Mouse (Mus musculus): Measurements from ENCODE around the gene Gm42791.
A peak's percentile ranks its signal among the peaks of the same experiment; 100 is the strongest.

Gm42791 gene

DNA sequence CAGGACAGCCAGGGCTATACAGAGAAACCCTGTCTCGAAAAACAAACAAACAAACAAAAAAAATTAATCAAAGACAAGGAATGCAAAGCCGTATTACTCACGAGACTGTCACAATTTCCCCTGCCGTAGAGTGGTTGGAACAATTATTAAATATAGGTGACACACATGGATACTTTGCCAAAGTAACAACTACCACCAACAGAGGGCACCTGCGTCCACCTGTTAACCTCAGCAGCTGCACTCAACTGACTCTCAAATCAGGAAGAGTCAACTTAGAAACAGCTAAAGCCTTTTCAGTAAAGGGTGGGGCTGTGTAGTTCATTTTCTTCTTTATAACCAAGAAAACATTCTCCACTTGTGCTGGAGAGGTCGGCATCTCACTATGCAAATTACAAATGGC lies 90.1 kb downstream of the Gm42791 start:
- Histone ChIP-seq H3K4me1 (replicated peaks; ENCODE audit: low read depth, low read length) (peaks cover 26% of the 10 kb centered on the region), H3K36me3 (ENCODE audit: insufficient read depth, low read length) (no peaks in the 10 kb centered on the region), H3K4me3 (replicated peaks; ENCODE audit: low read length) (no peak overlapping the region), H3K27me3 (ENCODE audit: insufficient read depth, low read length) (peaks cover 7% of the 10 kb centered on the region), H3K9me3 (ENCODE audit: low read length) (no peaks in the 10 kb centered on the region)
- TF ChIP-seq NANOG (IDR thresholded peaks at IDR 0.05; ENCODE audit: borderline replicate concordance, low read length) (no peak), CTCF (conservative IDR thresholded peaks at IDR 0.05; ENCODE audit: low read length) (peak; percentile 13; the same call in 1 of the 2 replicates), POU5F1 (IDR thresholded peaks at IDR 0.05; ENCODE audit: borderline replicate concordance, low read length) (no peak)

DNA sequence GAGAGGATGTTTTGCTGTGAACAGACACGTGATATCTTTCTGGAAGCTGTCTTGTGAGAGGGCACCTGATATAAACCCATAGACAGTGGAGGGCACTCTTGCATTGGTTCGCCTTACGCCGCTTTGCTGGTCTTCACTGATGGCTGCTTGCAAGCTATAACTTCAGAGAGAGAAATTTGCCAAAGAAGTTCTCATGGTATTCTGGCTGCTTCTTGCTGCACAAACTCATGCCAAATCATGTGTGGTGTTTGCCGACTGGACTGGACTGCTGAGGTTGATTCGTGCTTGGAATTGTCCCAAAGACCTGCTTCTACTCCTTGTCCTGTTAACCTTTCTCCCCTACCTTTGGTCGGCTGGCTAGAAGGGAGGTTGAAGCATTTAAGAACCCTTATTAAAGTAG lies 95.6 kb downstream of the Gm42791 start:
- H3K27me3 ChIP-seq (ENCODE audit: insufficient read depth, low read length), result no peaks in the 10 kb centered on the region
- H3K4me3 ChIP-seq (replicated peaks; ENCODE audit: low read length), result no peak overlapping the region
- 0 out of 2 replicates have a peak, but pooled peaks cover 8% of the 10 kb centered on the region for H3K4me1 ChIP-seq (replicated peaks; ENCODE audit: low read depth, low read length)
- TF ChIP-seq POU5F1 (IDR thresholded peaks at IDR 0.05; ENCODE audit: borderline replicate concordance, low read length), result no peak
- TF ChIP-seq CTCF (conservative IDR thresholded peaks at IDR 0.05; ENCODE audit: low read length), result no peak
- no peak for TF ChIP-seq NANOG (IDR thresholded peaks at IDR 0.05; ENCODE audit: borderline replicate concordance, low read length)
- no peaks in the 10 kb centered on the region for H3K36me3 ChIP-seq (ENCODE audit: insufficient read depth, low read length)
- no peaks in the 10 kb centered on the region for H3K9me3 ChIP-seq (ENCODE audit: low read length)

DNA sequence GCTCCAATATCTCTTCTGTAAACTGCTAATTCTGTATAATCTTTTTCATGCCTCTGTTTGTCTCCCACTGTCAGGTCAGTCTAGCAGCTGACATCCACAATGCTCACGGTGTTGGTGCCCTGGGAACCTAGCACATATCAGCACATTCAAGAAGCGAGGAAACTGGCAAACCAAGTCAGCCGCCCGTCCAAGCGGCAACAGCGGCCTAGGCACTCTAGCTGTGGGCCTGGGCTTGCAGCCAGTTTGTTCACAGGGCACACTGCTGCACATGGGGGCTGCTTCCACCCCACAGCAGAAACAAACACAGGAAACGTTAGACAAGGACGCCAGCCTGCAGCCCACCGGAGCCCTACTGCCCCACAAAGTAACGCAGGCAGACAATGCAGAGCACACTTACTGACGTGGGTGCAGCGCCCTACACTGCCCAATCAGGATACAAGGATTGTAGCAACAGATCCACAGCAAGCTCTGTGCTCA lies 97.0 kb downstream of the Gm42791 start:
- H3K4me3 ChIP-seq (replicated peaks; ENCODE audit: low read length), result 0 out of 2 replicates have a peak overlapping the region, but pooled peaks have one; percentile 26
- TF ChIP-seq CTCF (conservative IDR thresholded peaks at IDR 0.05; ENCODE audit: low read length), result no peak
- no peak for TF ChIP-seq NANOG (IDR thresholded peaks at IDR 0.05; ENCODE audit: borderline replicate concordance, low read length)
- TF ChIP-seq POU5F1 (IDR thresholded peaks at IDR 0.05; ENCODE audit: borderline replicate concordance, low read length), result no peak
- H3K27me3 ChIP-seq (ENCODE audit: insufficient read depth, low read length), result no peaks in the 10 kb centered on the region
- H3K9me3 ChIP-seq (ENCODE audit: low read length), result no peaks in the 10 kb centered on the region
- no peaks in the 10 kb centered on the region for H3K36me3 ChIP-seq (ENCODE audit: insufficient read depth, low read length)
- H3K4me1 ChIP-seq (replicated peaks; ENCODE audit: low read depth, low read length), result 0 out of 2 replicates have a peak, but pooled peaks cover 4% of the 10 kb centered on the region

DNA sequence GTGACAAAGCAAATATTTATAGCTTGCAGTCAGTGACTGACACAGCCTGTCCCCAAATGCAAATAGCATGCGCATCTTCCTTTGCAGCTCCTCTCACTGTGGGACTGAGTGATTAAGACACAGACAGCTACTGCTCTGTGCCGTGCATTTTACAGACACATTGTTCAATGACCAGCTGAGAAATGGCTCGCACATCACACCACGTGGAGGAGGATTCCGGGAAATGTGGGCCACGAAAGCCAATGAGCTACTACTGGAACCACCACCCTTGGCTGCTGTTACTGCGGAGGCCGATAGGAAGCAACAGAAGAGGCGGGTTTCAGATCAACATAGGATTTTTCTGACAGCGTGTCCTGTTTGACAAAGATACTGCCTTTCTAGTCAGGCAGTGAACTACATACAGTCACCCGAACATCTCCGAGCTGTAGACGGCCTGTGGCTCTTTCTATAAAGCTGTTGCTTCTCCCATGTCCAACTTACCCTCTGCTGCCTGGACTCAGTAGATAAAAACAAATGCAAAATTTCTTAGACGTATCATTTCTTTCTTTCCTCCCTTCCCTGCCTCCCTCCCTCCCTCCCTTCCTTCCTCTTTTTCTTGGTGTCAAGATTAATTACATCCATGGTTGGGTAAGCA lies 97.8 kb downstream of the Gm42791 start:
- Histone ChIP-seq H3K4me3 (replicated peaks; ENCODE audit: low read length) (no peak overlapping the region), H3K4me1 (replicated peaks; ENCODE audit: low read depth, low read length) (0 out of 2 replicates have a peak, but pooled peaks cover 4% of the 10 kb centered on the region), H3K36me3 (ENCODE audit: insufficient read depth, low read length) (no peaks in the 10 kb centered on the region), H3K27me3 (ENCODE audit: insufficient read depth, low read length) (no peaks in the 10 kb centered on the region), H3K9me3 (ENCODE audit: low read length) (no peaks in the 10 kb centered on the region)
- TF ChIP-seq POU5F1 (IDR thresholded peaks at IDR 0.05; ENCODE audit: borderline replicate concordance, low read length), result no peak
- TF ChIP-seq NANOG (IDR thresholded peaks at IDR 0.05; ENCODE audit: borderline replicate concordance, low read length), result no peak
- TF ChIP-seq CTCF (conservative IDR thresholded peaks at IDR 0.05; ENCODE audit: low read length), result no peak

DNA sequence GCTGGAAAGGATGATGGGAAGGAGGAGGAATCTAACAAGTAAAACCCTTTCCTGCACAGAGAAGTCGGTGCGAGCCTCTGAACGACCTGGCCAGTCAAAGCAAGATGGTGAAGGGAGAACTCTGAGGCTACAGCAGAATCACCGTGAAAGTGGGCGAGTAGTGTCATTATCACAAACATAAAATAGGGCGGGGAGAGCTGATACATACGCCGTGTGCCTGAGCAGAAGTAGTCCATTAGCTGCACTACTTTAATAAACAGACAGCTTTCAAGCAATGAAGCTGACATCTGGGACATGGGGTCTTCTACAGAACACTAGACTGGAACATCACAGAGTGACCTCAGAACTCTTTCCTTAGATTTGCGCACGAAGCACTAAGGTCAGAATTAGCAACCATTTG lies 98.4 kb downstream of the Gm42791 start:
- H3K36me3 ChIP-seq (ENCODE audit: insufficient read depth, low read length), result no peaks in the 10 kb centered on the region
- H3K9me3 ChIP-seq (ENCODE audit: low read length), result no peaks in the 10 kb centered on the region
- H3K27me3 ChIP-seq (ENCODE audit: insufficient read depth, low read length), result no peaks in the 10 kb centered on the region
- 0 out of 2 replicates have a peak, but pooled peaks cover 4% of the 10 kb centered on the region for H3K4me1 ChIP-seq (replicated peaks; ENCODE audit: low read depth, low read length)
- no peak overlapping the region for H3K4me3 ChIP-seq (replicated peaks; ENCODE audit: low read length)
- TF ChIP-seq CTCF (conservative IDR thresholded peaks at IDR 0.05; ENCODE audit: low read length) (no peak), POU5F1 (IDR thresholded peaks at IDR 0.05; ENCODE audit: borderline replicate concordance, low read length) (no peak), NANOG (IDR thresholded peaks at IDR 0.05; ENCODE audit: borderline replicate concordance, low read length) (no peak)

DNA sequence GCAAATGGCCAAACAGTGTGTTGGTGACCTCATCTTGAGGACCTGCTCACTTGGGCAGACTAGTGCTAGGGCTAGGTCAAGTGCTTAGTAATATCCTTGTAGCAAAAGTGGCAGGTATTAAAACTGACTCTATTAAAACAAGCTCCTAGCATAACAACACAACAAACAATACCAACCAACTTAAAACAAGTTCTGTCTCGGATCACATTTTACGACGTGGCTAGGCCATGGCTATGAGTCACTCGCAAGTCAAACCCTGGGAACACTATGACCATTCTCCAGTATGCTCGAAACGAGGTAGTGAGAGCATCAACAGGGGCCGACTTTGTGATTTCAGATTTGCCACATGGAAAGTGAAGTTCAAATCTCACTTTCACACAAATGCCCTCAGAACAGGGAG lies 99.1 kb downstream of the Gm42791 start:
- no peak for TF ChIP-seq CTCF (conservative IDR thresholded peaks at IDR 0.05; ENCODE audit: low read length)
- TF ChIP-seq NANOG (IDR thresholded peaks at IDR 0.05; ENCODE audit: borderline replicate concordance, low read length), result no peak
- no peak for TF ChIP-seq POU5F1 (IDR thresholded peaks at IDR 0.05; ENCODE audit: borderline replicate concordance, low read length)
- H3K4me1 ChIP-seq (replicated peaks; ENCODE audit: low read depth, low read length), result 0 out of 2 replicates have a peak, but pooled peaks cover 4% of the 10 kb centered on the region

DNA sequence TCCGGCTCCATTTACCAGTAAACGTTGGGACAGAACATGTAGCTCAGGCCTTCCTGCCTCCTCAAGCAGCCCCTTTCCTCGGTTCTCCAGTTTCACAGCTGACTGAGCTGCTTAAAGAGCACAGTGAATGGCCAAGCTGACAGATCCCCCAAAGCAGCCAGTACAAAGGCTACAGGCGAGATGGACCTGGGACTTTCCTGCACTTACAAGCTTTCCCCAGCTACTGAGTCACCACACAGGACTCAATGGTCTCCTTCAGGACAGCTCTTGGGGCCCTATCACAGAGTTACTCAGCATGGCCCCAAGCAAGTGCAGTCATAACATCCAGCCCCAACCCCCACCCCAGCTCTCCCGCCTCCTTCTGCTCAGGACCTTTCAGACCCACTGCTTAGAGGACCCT lies 99.9 kb downstream of the Gm42791 start:
- H3K4me1 ChIP-seq (replicated peaks; ENCODE audit: low read depth, low read length), result 0 out of 2 replicates have a peak, but pooled peaks cover 4% of the 10 kb centered on the region
- TF ChIP-seq POU5F1 (IDR thresholded peaks at IDR 0.05; ENCODE audit: borderline replicate concordance, low read length), result no peak
- no peak for TF ChIP-seq NANOG (IDR thresholded peaks at IDR 0.05; ENCODE audit: borderline replicate concordance, low read length)
- no peak for TF ChIP-seq CTCF (conservative IDR thresholded peaks at IDR 0.05; ENCODE audit: low read length)

More for the DNA sequence above, 99.1 kb downstream of the Gm42791 start:
- H3K4me3 ChIP-seq (replicated peaks; ENCODE audit: low read length), result no peak overlapping the region
- no peaks in the 10 kb centered on the region for H3K9me3 ChIP-seq (ENCODE audit: low read length)
- no peaks in the 10 kb centered on the region for H3K36me3 ChIP-seq (ENCODE audit: insufficient read depth, low read length)
- H3K27me3 ChIP-seq (ENCODE audit: insufficient read depth, low read length), result no peaks in the 10 kb centered on the region

DNA sequence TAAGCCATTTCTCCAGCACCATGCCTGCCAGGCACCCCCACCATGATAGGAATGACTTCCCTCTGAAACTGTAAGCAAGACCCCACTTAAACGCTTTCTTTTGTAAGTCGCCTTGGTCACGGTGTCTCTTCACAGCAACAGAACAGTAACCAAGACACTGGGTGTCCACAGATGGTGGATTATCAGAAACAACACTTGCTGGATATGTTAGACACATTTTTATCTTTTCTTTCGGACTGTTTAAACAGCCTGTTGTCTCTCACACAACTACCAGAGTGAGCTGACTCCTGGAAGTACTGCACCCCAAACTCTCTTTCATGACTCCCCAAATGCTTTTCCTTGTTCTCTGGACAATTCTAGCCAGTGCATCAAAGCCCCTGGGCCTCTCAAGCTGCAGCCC lies 104.7 kb downstream of the Gm42791 start:
- no peak for TF ChIP-seq POU5F1 (IDR thresholded peaks at IDR 0.05; ENCODE audit: borderline replicate concordance, low read length)
- TF ChIP-seq NANOG (IDR thresholded peaks at IDR 0.05; ENCODE audit: borderline replicate concordance, low read length), result no peak
- TF ChIP-seq CTCF (conservative IDR thresholded peaks at IDR 0.05; ENCODE audit: low read length), result no peak
- no peaks in the 10 kb centered on the region for H3K36me3 ChIP-seq (ENCODE audit: insufficient read depth, low read length)
- peaks cover 13% of the 10 kb centered on the region for H3K4me1 ChIP-seq (replicated peaks; ENCODE audit: low read depth, low read length)
- H3K9me3 ChIP-seq (ENCODE audit: low read length), result peaks cover 5% of the 10 kb centered on the region; the same call in 1 of the 2 replicates
- no peak overlapping the region for H3K4me3 ChIP-seq (replicated peaks; ENCODE audit: low read length)
- no peaks in the 10 kb centered on the region for H3K27me3 ChIP-seq (ENCODE audit: insufficient read depth, low read length)

More for the DNA sequence above, 99.9 kb downstream of the Gm42791 start:
- no peaks in the 10 kb centered on the region for H3K36me3 ChIP-seq (ENCODE audit: insufficient read depth, low read length)
- no peaks in the 10 kb centered on the region for H3K27me3 ChIP-seq (ENCODE audit: insufficient read depth, low read length)
- no peak overlapping the region for H3K4me3 ChIP-seq (replicated peaks; ENCODE audit: low read length)
- H3K9me3 ChIP-seq (ENCODE audit: low read length), result peaks cover 2% of the 10 kb centered on the region; the same call in 1 of the 2 replicates

All from E14TG2a.4 (cell line).